Mouse (Mus musculus): ENCODE measurements around the gene Camsap3. TPM values are rescaled to one million over a fixed set of nuclear protein-coding genes. Genes with fewer than 3 reads are reported as not detected.

The Camsap3 gene
- polyA plus RNA-seq, 1 experiment = 136 TPM

DNA sequence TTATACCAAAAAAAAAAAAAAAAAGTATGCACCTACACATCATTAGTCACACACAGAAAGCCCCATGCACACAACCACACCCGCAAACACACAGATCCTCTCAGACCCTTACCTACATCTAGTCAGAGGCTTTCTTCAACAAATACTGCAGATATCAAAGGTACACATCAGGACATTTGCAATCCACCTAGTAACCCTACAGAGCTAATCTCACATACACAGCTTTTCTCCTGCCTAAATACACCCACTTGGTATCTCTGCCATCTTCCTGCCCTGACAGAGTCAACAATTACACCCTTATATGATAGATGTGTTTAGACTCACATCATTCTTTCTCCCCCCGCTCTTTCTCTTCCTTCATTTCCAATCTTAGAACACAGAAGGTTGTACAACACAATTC is 641 bp upstream of the Camsap3 start:
- Histone ChIP-seq H3K4me1 (ENCODE audit: control insufficient read depth, insufficient read depth, insufficient read length, low read length) (peaks cover 3% of the 10 kb centered on the region; the same call in 1 of the 2 replicates), H3K27me3 (ENCODE audit: control insufficient read depth, insufficient read depth, low read length) (no peaks in the 10 kb centered on the region), H3K27ac (ENCODE audit: insufficient read depth, low read depth, low read length) (no peak overlapping the region), H3K4me3 (ENCODE audit: low read depth, low read length) (no peak overlapping the region), H3K36me3 (ENCODE audit: control insufficient read depth, insufficient read depth, low read length) (no peaks in the 10 kb centered on the region)
- TF ChIP-seq POLR2A (IDR thresholded peaks at IDR 0.05; ENCODE audit: low read depth, low read length) = no peak
- no peak for TF ChIP-seq CTCF (IDR thresholded peaks at IDR 0.05; ENCODE audit: extremely low read depth, insufficient read length, insufficient replicate concordance, low read depth, low read length)
- 84% methylated on average over 2 of the region's 2 CpGs for WGBS

DNA sequence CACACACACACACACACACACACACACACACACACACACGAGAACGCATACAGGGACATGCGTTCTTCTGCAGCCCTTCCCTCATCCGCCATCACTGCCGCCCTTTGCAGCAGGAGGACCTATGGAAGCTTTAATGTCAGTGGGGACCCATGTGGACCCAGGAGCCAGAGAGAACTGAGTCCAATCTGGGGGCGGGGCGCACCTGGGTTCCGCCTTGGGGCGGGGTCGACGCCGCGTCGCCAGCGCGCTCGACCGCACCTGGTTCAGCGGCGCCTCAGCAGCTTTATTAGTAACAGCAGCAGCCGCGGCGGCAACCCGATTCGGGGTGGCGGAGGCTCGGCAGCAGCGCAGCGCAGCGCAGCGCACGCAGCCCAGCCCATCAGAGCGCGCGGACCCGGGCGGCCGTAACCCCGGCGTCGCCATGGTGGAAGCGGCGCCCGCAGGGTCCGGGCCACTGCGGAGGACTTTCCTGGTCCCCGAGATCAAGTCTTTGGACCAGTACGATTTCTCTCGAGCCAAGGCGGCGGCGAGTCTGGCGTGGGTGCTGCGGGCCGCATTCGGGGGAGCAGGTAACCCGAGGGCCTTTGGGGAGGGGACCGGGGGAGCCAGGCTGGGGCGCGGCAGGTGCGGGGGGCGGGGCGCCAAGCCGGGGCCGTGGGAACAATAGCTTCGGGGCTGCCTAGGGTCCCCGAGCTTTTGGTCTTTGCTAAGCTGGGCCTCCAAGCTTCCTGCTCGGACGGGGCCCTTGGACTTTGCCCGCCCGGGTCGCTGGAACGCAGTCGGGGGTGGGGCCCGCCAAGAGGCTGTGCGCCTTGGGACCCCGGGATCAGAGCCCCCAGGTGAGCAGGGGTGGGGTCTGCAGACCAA is 531 bp downstream of the Camsap3 start:
- WGBS = under 1% methylated on average over 75 of the region's 77 CpGs
- TF ChIP-seq CTCF (IDR thresholded peaks at IDR 0.05; ENCODE audit: extremely low read depth, insufficient read length, insufficient replicate concordance, low read depth, low read length) (no peak), POLR2A (IDR thresholded peaks at IDR 0.05; ENCODE audit: low read depth, low read length) (peak; percentile 97)
- no peaks in the 10 kb centered on the region for H3K27me3 ChIP-seq (ENCODE audit: control insufficient read depth, insufficient read depth, low read length)
- no peaks in the 10 kb centered on the region for H3K36me3 ChIP-seq (ENCODE audit: control insufficient read depth, insufficient read depth, low read length)
- peak overlapping the region; percentile 78 for H3K27ac ChIP-seq (ENCODE audit: insufficient read depth, low read depth, low read length)
- H3K4me1 ChIP-seq (ENCODE audit: control insufficient read depth, insufficient read depth, insufficient read length, low read length) = peaks cover 3% of the 10 kb centered on the region; the same call in 1 of the 2 replicates
- peak overlapping the region; percentile 82 for H3K4me3 ChIP-seq (ENCODE audit: low read depth, low read length)

DNA sequence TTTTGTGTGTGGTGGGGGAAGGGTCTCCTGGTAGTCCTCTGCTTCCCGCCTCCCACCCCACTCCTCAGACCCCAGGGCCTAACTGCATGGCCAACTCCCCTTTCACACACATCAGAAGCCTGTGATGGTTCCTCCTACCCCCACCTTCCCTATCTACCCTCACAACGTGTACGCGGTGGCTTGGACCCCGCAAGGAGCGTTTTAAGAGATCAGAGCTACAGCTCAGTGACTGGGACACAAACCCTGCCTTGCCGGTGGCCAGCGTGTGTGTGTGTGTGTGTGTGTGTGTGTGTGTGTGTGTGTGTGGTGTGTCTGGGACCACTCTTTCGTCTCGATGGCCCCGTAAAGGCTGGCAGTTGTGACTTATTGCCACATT is 1.2 kb downstream of the Camsap3 start:
- Histone ChIP-seq H3K4me1 (ENCODE audit: control insufficient read depth, insufficient read depth, insufficient read length, low read length) (peaks cover 9% of the 10 kb centered on the region; the same call in 1 of the 2 replicates), H3K36me3 (ENCODE audit: control insufficient read depth, insufficient read depth, low read length) (no peaks in the 10 kb centered on the region), H3K4me3 (ENCODE audit: low read depth, low read length) (peak overlapping the region; percentile 82), H3K27ac (ENCODE audit: insufficient read depth, low read depth, low read length) (peak overlapping the region; percentile 78), H3K27me3 (ENCODE audit: control insufficient read depth, insufficient read depth, low read length) (no peaks in the 10 kb centered on the region)
- no peak for TF ChIP-seq CTCF (IDR thresholded peaks at IDR 0.05; ENCODE audit: extremely low read depth, insufficient read length, insufficient replicate concordance, low read depth, low read length)
- TF ChIP-seq POLR2A (IDR thresholded peaks at IDR 0.05; ENCODE audit: low read depth, low read length) = no peak
- 7% methylated on average over 11 of the region's 11 CpGs for WGBS

DNA sequence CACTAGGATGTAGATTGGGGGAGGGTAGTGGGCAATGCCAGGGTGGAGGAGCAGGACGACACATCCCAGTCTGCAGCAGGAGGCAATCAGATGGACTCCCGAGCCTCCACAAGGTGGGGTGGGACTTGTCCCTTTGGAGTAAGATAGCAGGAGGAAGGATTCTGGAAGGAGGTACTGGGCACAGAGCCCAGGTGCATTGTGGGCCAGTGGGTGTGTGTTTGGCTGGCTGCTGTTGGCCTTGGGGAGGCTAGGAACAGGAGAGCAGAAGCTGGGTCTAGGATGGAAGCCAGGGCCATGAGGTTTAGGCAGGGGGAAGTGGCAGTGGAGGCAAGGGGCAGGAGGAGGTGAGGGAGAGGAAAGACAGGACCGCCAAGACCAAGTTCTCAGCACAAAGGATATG is 6.4 kb downstream of the Camsap3 start:
- Histone ChIP-seq H3K4me3 (ENCODE audit: low read depth, low read length) (no peak overlapping the region), H3K36me3 (ENCODE audit: control insufficient read depth, insufficient read depth, low read length) (peaks cover 9% of the 10 kb centered on the region), H3K27me3 (ENCODE audit: control insufficient read depth, insufficient read depth, low read length) (no peaks in the 10 kb centered on the region), H3K27ac (ENCODE audit: insufficient read depth, low read depth, low read length) (peak overlapping the region; percentile 21; the same call in 1 of the 2 replicates), H3K4me1 (ENCODE audit: control insufficient read depth, insufficient read depth, insufficient read length, low read length) (peaks cover 16% of the 10 kb centered on the region; the same call in 1 of the 2 replicates)
- 38% methylated on average over 3 of the region's 3 CpGs for WGBS
- no peak for TF ChIP-seq POLR2A (IDR thresholded peaks at IDR 0.05; ENCODE audit: low read depth, low read length)
- TF ChIP-seq CTCF (IDR thresholded peaks at IDR 0.05; ENCODE audit: extremely low read depth, insufficient read length, insufficient replicate concordance, low read depth, low read length) = peak; percentile 9; the same call in 1 of the 2 replicates

DNA sequence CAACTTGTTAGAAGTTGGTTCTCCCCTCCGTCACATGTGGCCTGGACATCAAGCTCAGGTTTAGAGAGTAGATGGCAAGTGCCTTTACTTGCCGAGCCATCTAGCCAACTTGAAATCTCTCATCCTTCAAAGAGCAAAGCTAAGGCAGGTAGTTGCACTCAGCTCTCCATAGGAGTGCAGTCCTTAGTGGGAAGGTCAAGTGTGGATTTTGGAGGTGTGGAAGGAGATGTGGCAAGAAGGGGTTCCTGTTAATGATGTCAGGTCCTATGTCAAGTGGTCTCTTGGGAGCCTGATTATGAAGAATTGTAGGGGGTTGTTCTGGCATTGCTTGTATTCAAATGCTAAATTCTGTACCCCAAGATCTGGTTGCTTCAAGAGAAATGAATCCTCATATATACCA is 7.4 kb downstream of the Camsap3 start:
- 79% methylated on average over 2 of the region's 2 CpGs for WGBS

DNA sequence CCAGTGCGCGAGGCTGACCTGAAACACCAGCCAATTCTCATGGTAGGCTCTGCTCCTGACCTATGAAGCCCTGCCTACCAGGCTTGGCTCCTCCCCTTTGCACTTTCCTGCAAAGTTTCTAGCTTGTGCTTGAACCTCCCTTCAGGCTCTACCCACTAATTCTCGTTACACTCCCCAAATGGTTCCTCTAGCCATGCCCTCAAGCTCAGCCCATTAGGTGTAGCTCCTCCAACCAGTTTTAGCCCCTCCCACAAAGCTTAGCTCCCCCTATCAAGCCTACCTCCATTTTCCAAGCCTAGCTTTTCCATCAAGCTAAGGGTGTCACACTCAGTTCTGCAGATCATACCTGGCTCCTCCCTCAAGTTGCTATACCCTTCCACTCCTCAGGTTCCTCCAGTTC is 11.0 kb downstream of the Camsap3 start:
- Histone ChIP-seq H3K36me3 (ENCODE audit: control insufficient read depth, insufficient read depth, low read length) (peaks cover 45% of the 10 kb centered on the region), H3K4me3 (ENCODE audit: low read depth, low read length) (no peak overlapping the region), H3K4me1 (ENCODE audit: control insufficient read depth, insufficient read depth, insufficient read length, low read length) (peaks cover 11% of the 10 kb centered on the region; the same call in 1 of the 2 replicates), H3K27me3 (ENCODE audit: control insufficient read depth, insufficient read depth, low read length) (no peaks in the 10 kb centered on the region), H3K27ac (ENCODE audit: insufficient read depth, low read depth, low read length) (no peak overlapping the region)
- WGBS = 72% methylated on average over 3 of the region's 3 CpGs
- TF ChIP-seq POLR2A (IDR thresholded peaks at IDR 0.05; ENCODE audit: low read depth, low read length) (no peak), CTCF (IDR thresholded peaks at IDR 0.05; ENCODE audit: extremely low read depth, insufficient read length, insufficient replicate concordance, low read depth, low read length) (no peak)

More for the DNA sequence above, 7.4 kb downstream of the Camsap3 start:
- Histone ChIP-seq H3K27me3 (ENCODE audit: control insufficient read depth, insufficient read depth, low read length) (no peaks in the 10 kb centered on the region), H3K4me3 (ENCODE audit: low read depth, low read length) (no peak overlapping the region), H3K4me1 (ENCODE audit: control insufficient read depth, insufficient read depth, insufficient read length, low read length) (peaks cover 16% of the 10 kb centered on the region; the same call in 1 of the 2 replicates), H3K27ac (ENCODE audit: insufficient read depth, low read depth, low read length) (no peak overlapping the region), H3K36me3 (ENCODE audit: control insufficient read depth, insufficient read depth, low read length) (peaks cover 17% of the 10 kb centered on the region)
- no peak for TF ChIP-seq POLR2A (IDR thresholded peaks at IDR 0.05; ENCODE audit: low read depth, low read length)
- TF ChIP-seq CTCF (IDR thresholded peaks at IDR 0.05; ENCODE audit: extremely low read depth, insufficient read length, insufficient replicate concordance, low read depth, low read length) = no peak

DNA sequence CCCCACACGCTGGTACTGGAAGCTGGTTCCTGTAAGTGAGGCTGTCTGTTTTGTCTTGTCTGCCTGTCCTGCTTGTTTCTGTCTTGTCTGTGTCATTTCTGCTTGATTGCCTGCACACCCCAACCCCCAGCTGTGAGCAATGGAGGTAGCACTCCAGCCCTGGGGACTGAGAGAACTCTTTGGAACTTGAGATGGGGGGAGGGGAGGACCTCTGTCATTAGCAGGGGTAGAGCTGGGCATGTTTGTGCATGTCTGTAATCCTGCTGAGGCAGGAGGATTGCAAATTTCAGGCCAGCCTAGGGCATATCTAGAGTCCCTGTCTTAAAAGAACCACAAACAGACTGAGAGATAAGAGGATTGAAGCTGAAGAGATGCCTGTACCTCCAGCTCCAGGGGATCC is 12.1 kb downstream of the Camsap3 start:
- 91% methylated on average over 1 of the region's 1 CpGs for WGBS
- no peak for TF ChIP-seq POLR2A (IDR thresholded peaks at IDR 0.05; ENCODE audit: low read depth, low read length)
- TF ChIP-seq CTCF (IDR thresholded peaks at IDR 0.05; ENCODE audit: extremely low read depth, insufficient read length, insufficient replicate concordance, low read depth, low read length) = no peak
- Histone ChIP-seq H3K4me3 (ENCODE audit: low read depth, low read length) (no peak overlapping the region), H3K36me3 (ENCODE audit: control insufficient read depth, insufficient read depth, low read length) (peaks cover 56% of the 10 kb centered on the region), H3K27me3 (ENCODE audit: control insufficient read depth, insufficient read depth, low read length) (no peaks in the 10 kb centered on the region), H3K4me1 (ENCODE audit: control insufficient read depth, insufficient read depth, insufficient read length, low read length) (peaks cover 3% of the 10 kb centered on the region; the same call in 1 of the 2 replicates), H3K27ac (ENCODE audit: insufficient read depth, low read depth, low read length) (no peak overlapping the region)

Data from small intestine, adult 2 months (tissue).